Mouse (Mus musculus) stomach, postnatal 0 days (tissue): Measurements from ENCODE around the gene 1810055G02Rik. TPM values are rescaled to one million over a fixed set of nuclear protein-coding genes. Genes with fewer than 3 reads are reported as not detected.
A peak's percentile ranks its signal among the peaks of the same experiment; 100 is the strongest.

Experiments used
- ATAC-seq: fragments of 200-750 bp; cut with Nextera tagmentation; 2 replicates; pipeline ENCODE4 v1.8.0; 2017; ENCODE audit not compliant: low FRiP score, low TSS enrichment
- DNase-seq: peaks from one replicate; pipeline ENCODE4 v3.0.0-alpha.2; 2016; ENCODE audit warnings: low spot score
- H3K27ac ChIP-seq: fragments of 300-500 bp; sonication (generic); replicated peaks from 2 replicates; pipeline ENCODE4 v1.5.1; 2014; ENCODE audit warnings: mild to moderate bottlenecking, control low read depth
- H3K27me3 ChIP-seq: fragments of 300-500 bp; sonication (generic); 2 replicates; pipeline ENCODE4 v1.6.1; 2014; ENCODE audit warnings: low read length; ENCODE audit not compliant: control insufficient read depth, insufficient read depth
- H3K36me3 ChIP-seq: fragments of 300-500 bp; sonication (generic); 2 replicates; pipeline ENCODE4 v1.6.1; 2014; ENCODE audit warnings: low read length, mixed read lengths; ENCODE audit not compliant: control insufficient read depth, insufficient read depth
- H3K4me1 ChIP-seq: fragments of 300-500 bp; sonication (generic); replicated peaks from 2 replicates; pipeline ENCODE4 v1.6.1; 2014; ENCODE audit warnings: antibody characterized with exemption; ENCODE audit not compliant: control insufficient read depth, insufficient read depth
- H3K4me2 ChIP-seq: fragments of 300-500 bp; sonication (generic); replicated peaks from 2 replicates; pipeline ENCODE4 v1.6.1; 2014; ENCODE audit warnings: low read depth, mild to moderate bottlenecking, control low read depth, moderate library complexity
- H3K4me3 ChIP-seq: fragments of 300-500 bp; sonication (generic); 2 replicates; pipeline ENCODE4 v1.5.1; 2014; ENCODE audit warnings: low read depth, low read length, control low read depth
- H3K9ac ChIP-seq: fragments of 300-500 bp; sonication (generic); 2 replicates; pipeline ENCODE4 v1.6.1; 2014; ENCODE audit warnings: mild to moderate bottlenecking, low read length, control low read depth, mixed read lengths
- H3K9me3 ChIP-seq: fragments of 300-500 bp; sonication (generic); 2 replicates; pipeline ENCODE4 v1.6.1; 2016; ENCODE audit warnings: low read length; ENCODE audit not compliant: control insufficient read depth
- CTCF ChIP-seq: IDR thresholded peaks from 2 replicates; pipeline ENCODE4 v1.5.1; 2016; ENCODE audit warnings: antibody characterized with exemption, low read depth, mild to moderate bottlenecking, moderate library complexity
- EP300 ChIP-seq: optimal IDR thresholded peaks from 2 replicates; pipeline ENCODE3; 2016; ENCODE audit warnings: antibody characterized with exemption
- WGBS: fragments of 180-500 bp; shearing (Covaris S2); extraction: QIAGEN DNeasy Blood & Tissue Kit; methylation state at CpG from one replicate; pipeline ENCODE4 v1.1.7; 2014; 5-methylcytosine and 5-hydroxymethylcytosine counted together
- polyA plus RNA-seq: library from polyadenylated mRNA; unstranded; fragments of >200 nt; fragmentation: Nextera tagmentation; extraction: Ambion mirVana; gene quantifications from 2 replicates; pipeline ENCODE4 v1.2.1, GENCODE M21; 2015

Gene 1810055G02Rik
- polyA plus RNA-seq, 1 experiment from 2014 or later = 18.8 TPM

DNA sequence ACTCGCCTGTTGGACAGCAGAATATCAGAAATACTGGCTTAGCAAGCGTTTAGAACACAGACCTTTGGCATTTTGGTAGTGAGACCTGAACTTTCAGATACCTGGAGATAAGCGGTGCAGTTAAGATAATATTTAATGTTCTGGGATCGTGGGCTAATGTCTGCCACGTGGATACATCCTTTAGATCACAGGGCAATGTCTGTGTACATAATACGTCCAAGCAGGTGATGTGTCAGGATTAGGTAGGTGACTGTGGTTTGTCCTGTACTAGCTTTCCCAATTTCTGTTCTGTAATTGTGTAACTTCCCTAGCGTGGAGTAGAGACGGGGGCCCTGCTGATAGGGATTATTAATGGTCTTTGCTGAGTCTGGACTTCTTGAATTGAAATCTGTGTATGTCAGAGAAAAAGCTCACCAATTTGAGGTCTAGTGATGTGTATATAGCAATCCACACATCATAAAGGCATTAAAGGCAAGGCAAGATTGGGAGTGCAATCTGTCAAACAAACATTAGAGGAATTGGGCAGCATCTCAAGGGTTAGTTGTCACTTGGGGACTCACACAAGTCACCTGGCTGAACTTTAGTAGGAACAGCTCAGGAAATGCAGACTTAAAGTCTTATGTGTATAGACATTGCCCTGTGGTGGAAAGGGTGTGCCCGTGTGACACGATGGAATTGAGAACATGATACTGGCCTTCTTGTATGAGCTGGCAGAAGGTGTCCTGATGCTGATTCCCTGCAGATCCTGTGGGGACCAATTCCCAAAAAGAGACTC lies 1.1 kb downstream of the 1810055G02Rik start:
- no peak for ATAC-seq
- Histone ChIP-seq H3K4me1 (peaks cover 3% of the 10 kb centered on the region; the same call in 1 of the 2 replicates), H3K27me3 (no peaks in the 10 kb centered on the region), H3K4me3 (peak overlapping the region; percentile 77), H3K36me3 (no peaks in the 10 kb centered on the region), H3K27ac (no peak overlapping the region), H3K4me2 (peak overlapping the region; percentile 88), H3K9ac (peak overlapping the region; percentile 77), H3K9me3 (no peaks in the 10 kb centered on the region)
- no peak for TF ChIP-seq EP300
- TF ChIP-seq CTCF = no peak
- WGBS = 17% methylated on average over 10 of the region's 10 CpGs
- DNase-seq = no peak

DNA sequence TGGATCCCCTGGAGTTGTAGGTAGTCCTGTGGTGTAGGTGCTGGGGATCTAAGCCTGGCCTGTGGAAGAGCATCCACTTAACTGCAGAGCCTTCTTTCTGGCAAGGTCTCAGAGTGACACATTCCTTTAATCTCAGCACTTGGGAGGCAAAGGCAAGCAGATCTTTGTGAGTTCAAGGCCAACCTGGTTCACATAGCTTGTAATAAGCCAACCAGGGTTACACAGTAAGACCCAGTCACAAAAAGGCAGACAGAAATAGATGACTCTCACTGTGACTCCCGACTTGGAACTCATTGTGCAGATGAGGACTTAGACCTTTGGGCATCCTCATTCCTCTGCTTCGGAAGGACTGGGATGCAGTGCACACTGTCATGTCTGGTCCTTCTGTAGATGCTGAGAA lies 2.3 kb downstream of the 1810055G02Rik start:
- peaks cover 3% of the 10 kb centered on the region; the same call in 1 of the 2 replicates for H3K36me3 ChIP-seq
- TF ChIP-seq CTCF = no peak
- no peak for TF ChIP-seq EP300
- no peak overlapping the region for H3K4me3 ChIP-seq
- no peak overlapping the region for H3K27ac ChIP-seq
- peaks cover 3% of the 10 kb centered on the region; the same call in 1 of the 2 replicates for H3K4me1 ChIP-seq
- ATAC-seq (no peak), DNase-seq (no peak)
- no peak overlapping the region for H3K9ac ChIP-seq
- H3K27me3 ChIP-seq = no peaks in the 10 kb centered on the region
- H3K9me3 ChIP-seq = no peaks in the 10 kb centered on the region
- WGBS = 95% methylated on average over 2 of the region's 2 CpGs
- H3K4me2 ChIP-seq = no peak overlapping the region

DNA sequence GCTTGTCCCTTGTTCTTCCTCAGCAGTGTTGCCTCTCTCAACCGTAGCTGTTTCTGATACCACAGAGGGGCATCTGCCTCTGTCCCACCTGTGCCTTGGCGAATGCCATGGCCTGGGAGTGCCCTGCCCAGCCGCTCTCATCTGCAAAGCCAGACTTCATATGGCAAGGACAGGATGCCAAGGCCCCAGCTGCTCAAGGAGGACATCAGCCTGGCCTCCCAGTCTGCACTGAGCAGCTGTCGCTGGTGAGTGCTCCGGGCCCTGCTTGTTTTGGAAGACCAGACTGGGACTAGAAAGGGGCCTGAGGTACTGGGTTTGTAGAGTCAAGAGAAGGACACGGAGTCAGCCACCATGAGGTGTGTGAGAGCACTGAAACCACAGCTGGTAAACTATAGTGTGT lies 6.3 kb downstream of the 1810055G02Rik start:
- no peak overlapping the region for H3K27ac ChIP-seq
- no peak overlapping the region for H3K4me3 ChIP-seq
- WGBS = 93% methylated on average over 6 of the region's 6 CpGs
- H3K4me1 ChIP-seq = no peaks in the 10 kb centered on the region
- H3K36me3 ChIP-seq = peaks cover 13% of the 10 kb centered on the region; the same call in 1 of the 2 replicates
- DNase-seq (no peak), ATAC-seq (no peak)
- H3K27me3 ChIP-seq = no peaks in the 10 kb centered on the region
- TF ChIP-seq CTCF (no peak), EP300 (no peak)
- H3K4me2 ChIP-seq = no peak overlapping the region
- H3K9ac ChIP-seq = no peak overlapping the region
- H3K9me3 ChIP-seq = no peaks in the 10 kb centered on the region

DNA sequence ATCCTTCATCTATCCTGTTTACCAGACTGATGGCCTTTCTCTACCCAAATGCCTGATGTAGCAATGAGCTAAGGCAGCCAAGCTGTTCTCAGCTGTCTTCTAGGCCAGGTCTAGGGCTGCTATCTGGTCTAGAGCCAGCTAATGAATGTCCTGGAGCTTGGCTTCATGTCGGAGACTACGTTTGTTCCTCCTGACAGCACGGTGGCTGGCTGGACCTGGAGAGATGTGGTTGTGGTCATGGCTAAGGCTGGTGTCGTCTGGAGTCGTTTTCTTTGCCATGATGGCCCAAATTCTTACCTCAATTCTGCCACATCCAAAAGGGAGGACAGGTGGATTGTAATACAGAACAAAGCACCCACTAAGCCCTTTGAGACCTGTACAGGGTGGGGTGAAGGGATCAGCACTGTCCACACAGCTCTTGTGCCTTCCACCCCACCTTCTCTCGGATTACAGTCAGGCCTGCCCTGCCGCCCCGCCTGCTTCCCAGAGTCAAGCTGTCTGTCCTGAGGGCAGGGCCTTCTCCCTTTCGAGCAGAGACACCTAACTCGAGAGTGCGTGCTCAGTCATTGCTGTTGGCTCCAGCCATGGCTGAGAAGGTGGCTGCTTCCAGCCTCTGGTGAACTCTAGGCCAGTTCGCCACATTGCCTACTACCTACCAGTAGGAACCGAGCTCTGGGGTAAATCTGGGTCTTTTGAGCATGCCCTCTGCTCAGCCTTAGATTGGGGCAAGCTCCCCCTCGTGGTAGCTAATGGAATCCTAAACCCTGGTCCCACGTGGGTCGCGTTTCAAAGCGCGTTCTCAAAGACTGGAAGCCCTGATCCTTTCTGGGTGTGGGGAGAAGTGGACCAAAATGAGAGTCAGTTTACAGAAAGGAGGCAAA lies 10.6 kb downstream of the 1810055G02Rik start:
- Histone ChIP-seq H3K4me3 (peak overlapping the region; percentile 42), H3K9ac (peak overlapping the region; percentile 52; the same call in 1 of the 2 replicates), H3K4me2 (peak overlapping the region; percentile 85), H3K27ac (peak overlapping the region; percentile 63), H3K27me3 (no peaks in the 10 kb centered on the region), H3K36me3 (peaks cover 13% of the 10 kb centered on the region; the same call in 1 of the 2 replicates), H3K4me1 (no peaks in the 10 kb centered on the region), H3K9me3 (no peaks in the 10 kb centered on the region)
- DNase-seq = peak; percentile 84
- ATAC-seq = peak; percentile 73
- 31% methylated on average over 19 of the region's 19 CpGs for WGBS
- TF ChIP-seq EP300 (no peak), CTCF (peak; percentile 76)

DNA sequence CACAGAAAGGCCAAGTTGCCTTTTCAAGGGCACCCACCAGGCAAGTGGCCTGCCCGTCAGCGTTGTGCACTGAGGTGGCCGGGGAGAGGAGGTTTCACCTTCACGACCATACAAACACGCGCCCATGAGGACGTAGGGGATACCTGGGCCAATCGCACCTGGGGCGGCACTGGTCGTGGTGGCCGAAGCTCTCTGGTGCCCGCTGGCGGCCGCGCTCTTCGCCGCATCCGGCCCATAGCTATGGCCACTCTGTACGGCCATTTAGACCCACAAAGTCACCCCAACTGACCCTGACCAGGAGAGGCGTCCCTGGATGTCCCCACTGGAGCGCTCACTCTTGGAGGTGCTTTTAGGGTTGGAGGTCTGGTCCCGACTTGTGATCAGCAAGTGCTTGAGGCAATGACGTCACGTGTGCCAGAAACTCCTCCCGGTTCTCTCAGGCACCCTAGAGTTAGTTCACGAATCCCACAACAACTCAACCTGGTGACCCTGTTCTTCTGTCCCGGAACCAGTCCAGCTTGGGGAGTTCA lies 11.3 kb downstream of the 1810055G02Rik start:
- ATAC-seq (peak; percentile 90), DNase-seq (peak; percentile 90)
- Histone ChIP-seq H3K27ac (peak overlapping the region; percentile 63), H3K4me3 (peak overlapping the region; percentile 42), H3K4me2 (peak overlapping the region; percentile 85), H3K36me3 (peaks cover 13% of the 10 kb centered on the region; the same call in 1 of the 2 replicates), H3K4me1 (no peaks in the 10 kb centered on the region), H3K9me3 (no peaks in the 10 kb centered on the region), H3K9ac (peak overlapping the region; percentile 52; the same call in 1 of the 2 replicates), H3K27me3 (no peaks in the 10 kb centered on the region)
- TF ChIP-seq EP300 (no peak), CTCF (peak; percentile 69)
- 2% methylated on average over 27 of the region's 27 CpGs for WGBS
